Mouse (Mus musculus) adrenal gland, adult (tissue): ENCODE measurements around the gene Cd200r3.

Experiments
- DNase-seq, 2 experiments: peaks; one replicate each; pipeline ENCODE4 v3.0.0; 2022 to 2023; ENCODE audit warnings: low spot score in 1 of 2; ENCODE audit not compliant: inconsistent age in 2 of 2

Gene Cd200r3

DNA sequence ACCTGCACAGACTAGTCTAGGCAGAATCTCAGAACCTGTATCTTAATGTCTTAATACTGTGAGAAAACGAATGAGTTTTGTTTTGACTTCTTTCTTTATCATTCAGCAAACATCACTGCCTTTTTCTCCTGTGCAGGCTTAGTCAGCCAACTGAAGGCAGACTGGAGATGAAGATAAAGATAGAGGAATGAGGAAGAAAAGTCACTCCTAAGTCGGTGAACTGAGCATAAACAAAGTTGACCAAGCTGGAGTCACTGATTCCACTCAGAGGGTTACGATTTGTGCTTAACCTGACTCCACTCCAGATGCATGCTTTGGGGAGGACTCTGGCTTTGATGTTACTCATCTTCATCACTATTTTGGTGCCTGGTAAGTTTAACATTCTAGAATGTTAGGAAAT lies at the start of gene Cd200r3:
Cd200r3 (plus strand) TSS at position 211 of the 400 bp plus-strand sequence.
- DNase-seq, result no peak

DNA sequence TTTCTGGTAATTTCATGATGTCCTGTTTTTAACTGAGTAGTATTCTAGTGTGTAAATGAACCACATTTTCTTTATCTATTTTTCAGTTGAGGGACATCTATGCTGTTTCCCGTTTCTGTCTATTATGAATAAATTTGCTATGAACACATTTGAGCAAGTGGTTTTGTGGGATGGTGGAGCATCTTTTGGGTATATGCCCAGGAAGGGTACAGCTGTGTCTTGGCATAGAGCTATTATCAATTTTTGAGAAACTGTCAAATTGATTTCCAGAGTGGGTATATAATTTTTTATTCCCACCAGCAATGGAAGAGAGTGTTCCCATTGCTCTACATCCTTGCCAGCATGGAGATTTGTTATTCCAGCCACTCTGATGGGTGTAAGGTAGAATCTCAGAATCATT lies 11.5 kb upstream of the Cd200r3 start:
- no peak for DNase-seq

DNA sequence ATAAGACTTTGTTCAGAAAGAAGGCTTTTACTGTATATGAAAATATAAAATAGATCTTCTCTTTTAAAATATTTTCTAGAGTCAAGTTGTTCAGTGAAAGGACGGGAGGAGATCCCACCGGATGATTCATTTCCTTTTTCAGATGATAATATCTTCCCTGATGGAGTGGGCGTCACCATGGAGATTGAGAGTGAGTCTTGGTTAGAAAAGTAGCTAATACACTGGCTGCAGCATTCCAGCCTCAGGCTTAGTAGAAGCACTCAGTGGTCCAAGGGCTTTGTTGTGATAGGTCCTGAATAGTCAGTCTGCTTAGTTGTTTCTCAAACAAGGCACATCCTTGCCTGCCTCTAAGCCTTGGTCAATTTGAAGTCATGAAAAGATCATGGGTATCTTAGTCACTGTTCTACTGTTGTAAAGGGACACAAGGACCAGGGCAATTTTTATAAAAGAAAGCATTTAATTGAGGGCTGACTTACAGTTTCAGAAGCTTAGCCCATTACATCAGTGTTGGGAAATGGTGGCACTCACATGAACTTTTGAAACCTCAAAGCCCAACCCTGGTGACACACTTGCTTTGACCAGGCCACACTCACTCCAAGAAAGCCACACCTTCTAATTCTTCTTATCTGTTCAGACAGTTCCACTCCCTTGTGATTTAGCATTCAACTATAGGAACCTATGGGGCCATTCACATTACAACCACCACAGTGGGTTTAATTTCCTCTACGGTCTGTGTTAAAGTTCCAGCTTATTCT lies 8.1 kb downstream of the Cd200r3 start:
- no peak for DNase-seq

DNA sequence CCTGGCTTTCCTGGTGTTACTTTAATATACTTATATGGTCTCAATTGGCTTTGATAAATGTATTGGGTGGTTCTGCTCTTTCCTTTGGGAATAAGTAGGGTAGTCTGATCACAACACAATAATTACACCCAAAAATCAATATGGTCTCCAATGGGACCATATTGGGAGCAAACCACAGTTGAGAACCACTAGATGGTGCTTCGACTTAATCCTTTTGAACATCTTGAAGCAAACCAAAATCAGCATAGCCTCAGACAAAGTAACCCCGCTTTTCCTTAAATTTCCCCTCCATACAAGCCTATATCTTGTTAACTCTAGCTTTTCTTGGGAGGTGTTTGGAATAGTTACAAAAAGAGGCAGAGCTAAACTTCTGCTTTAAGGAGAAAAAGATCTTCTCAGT lies 18.8 kb downstream of the Cd200r3 start:
- DNase-seq, result no peak

DNA sequence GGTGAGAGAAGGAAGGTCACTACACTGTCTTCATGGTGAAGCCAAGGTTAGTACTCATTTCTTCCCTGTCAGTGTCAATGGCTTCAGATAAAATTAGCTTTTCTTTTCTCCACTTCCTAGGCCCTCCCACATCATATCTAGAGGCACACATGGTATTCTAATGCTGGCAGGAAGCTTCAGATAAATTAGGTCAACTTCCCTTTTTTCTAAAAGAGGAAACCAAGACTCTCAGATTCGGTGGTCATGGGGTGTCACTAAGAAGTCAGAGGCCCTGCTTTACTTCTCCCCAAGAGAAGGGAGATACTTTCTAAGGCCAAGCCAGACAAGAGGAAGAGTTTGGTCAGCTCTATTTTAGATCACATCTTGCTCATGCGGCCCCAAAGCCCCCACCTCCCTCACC lies 19.3 kb downstream of the Cd200r3 start:
- peak in 1 of 2 experiments; percentile 28 for DNase-seq

DNA sequence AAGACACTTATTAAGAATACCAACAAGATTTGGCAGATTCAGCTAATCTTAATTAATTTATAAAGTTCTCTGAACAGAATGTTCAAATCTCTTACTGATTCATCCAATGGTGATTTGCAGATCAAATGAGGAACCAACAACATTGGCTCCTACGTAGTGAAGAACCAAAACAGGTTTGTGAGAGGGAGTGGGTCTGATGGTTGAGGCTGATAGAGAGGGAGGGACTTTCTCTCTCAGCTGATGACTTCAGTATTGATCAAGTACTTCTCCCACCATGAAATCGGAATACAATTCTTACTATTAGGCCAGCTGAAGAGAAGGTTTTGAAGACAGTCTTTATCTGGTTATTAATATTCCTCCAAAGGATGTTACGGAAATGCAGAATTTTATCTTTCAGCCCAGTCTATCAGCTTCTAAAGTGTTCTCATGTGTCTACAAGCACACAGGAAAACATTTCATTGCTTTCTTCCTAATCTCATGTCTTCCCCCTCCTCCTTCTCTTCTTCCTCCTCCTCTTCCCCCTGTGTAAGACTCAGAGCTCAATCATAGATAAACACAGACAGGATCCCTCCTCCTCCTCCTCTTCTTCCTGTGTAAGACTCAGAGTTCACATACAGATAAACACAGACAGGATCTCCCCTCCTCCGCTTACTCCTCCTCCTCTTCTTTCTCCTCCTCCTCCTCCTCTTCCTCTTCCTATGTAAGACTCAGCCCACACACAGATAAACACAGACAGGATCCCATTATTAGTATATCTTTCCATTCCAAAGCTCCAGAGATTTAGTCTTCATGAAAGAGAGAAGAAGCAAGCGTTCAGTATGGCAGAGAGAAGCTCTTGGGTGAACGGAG lies 21.3 kb downstream of the Cd200r3 start:
- DNase-seq, result no peak

DNA sequence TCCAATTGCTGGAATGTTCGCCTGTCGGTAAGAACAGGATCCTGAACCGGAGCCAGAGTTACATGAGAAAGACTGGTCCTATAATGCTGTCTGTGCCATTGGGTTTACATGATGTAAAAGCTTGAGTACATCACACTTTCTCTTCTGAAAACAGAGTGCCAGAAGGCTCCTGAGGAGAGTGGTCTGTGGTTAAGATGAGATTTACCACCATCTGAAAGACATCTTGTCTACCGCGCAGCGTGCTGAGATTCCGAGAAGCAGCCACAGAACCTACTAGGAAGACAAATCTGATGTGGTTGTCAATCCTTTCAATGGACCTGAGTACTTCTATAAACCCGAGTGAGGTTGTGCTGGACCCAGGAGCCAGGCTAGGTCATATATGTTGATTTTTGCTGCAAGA lies 21.9 kb downstream of the Cd200r3 start:
- DNase-seq, result no peak

DNA sequence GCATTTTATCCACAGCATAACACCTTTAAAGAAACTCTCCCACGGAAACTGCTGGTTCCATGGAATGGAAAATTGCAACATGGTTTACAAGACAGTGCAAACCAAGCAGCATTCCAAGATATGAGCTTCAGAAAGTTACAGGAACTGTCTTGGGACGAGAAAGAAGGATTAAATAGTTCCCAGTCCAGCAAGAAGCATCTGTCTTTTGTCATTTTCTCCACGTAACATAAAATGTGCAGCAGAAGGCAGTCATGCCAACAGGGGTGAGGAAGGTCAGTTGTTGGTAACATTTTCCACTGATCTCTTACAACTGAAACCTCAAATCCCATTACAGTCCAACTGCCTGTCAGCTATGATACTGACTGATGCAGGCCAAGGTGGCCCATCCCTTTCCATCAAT lies 22.4 kb downstream of the Cd200r3 start:
- DNase-seq, result no peak

DNA sequence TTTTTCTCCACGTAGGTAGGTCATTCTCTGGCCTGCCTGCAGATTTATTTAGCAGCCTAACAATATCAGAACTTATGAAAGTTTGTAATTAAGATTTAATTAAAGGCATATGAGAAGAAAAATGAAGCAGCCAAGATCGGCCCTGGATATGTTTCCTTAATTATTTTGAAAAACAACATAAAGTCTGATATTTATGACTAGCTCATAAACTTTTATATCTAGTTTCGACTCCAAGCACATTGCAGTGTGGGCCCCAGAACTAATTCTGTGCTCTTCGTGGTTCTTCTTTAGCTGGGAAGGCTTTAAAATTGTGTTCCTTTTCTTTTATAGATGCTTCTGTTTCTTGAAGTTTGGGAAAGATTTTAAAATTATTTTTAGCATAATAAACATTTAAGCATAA lies 23.4 kb downstream of the Cd200r3 start:
- DNase-seq, result no peak

DNA sequence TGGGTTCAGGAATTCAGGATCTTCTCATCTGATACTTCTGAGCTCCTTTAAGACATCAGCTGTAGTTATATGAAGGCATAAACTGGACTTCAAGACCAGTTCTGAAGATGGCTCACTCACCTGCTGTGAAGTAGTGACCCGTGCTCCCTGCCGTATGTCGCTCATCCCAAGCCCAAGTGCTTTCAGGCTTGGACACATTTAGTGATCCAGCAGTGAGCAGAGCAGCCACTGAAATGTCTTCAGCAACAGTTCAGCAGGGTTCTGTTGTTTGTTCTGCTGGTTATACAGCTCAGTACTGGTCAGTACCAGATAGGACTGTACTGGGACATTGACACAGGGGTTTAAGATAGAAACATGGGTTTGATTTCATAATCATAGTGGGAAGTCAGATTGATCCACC lies 24.6 kb downstream of the Cd200r3 start:
- no peak for DNase-seq

DNA sequence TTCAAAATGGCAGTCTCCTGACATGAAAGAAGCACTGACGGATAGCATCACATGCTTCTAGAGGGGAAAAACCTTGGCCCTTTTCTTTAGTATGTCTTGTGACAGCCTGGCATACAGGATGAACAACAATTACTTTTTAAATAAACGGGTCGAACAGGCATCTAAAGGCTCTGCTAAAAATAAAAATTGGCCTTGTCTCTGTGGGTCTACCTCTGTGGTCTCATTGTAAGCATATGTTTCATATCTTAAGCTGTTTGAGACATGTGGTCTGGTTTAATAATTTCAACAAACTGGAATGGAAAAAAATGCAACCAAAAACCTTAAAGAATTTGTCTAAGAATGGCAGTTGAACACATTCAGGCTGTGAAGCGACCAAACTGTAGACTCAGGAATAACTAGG lies 27.4 kb downstream of the Cd200r3 start:
- no peak for DNase-seq

DNA sequence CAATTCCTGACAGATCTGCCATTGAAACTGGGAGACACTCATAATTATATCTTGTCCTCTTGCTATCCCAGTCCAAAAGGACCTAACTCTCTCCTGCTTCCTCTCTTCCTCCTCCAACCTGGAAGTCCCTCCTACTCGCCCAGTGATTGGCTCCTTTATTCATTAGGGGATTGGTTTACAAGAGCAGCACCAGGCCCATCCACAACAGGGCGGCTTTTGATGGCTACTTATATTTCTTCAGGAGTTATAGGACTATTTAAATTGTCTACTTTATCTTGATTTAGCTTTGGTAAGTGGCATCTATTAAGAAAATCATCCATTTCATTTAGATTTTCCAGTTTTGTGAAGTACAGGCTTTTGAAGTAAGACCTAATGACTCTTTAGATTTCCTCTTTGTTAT lies 30.6 kb downstream of the Cd200r3 start:
- no peak for DNase-seq

DNA sequence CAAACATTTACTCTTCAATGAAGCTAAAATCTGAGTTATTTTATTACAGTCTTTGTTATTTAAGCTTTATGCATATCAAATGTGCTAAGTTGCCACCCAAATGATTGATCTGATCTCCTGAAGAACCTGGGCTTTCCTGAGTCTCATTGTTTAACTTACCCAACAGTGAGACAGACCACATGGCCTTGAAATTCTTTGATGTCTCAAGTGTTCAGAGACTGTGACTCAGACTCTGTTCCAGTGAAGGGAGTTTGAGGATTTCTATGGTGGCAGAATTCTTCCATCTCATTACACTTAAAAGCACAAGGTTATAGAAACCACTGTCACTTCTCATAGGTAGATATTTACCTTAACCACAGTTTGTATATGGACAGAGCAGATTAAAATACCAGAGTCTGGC lies 32.6 kb downstream of the Cd200r3 start:
- DNase-seq, result no peak

DNA sequence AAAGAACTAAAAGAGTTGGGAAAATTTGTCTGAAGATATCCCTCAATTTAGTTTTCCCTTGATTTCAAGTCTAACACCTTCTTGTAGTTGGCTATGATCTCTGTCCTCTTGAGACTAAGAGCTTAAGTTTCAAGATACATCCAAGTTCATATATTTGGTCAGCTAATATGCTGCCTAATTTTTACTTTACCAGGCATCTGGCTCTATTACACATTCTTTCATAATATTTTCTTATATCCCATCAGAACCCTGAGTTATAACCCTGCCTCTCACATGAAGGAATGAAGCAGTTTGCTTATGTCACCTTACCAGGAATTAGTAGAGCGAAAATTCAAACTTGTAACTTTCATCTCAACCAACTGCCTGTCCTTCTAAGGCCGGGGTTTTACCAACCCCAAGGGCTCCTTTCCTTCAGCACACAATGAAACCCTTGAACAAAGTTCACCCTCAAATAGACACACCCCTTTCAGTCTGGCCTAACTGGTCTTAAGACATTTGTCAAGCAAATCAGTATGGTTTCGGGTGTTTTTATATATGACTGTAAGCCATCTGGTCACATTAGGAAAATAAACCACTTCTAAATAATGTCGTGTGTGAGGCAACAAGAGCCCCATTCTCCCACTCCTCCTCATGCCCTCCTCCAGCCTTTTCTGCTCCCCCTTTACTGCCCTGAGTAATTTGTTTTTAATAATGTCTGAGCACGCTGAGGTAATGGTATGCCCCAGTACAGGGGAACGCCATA lies 33.6 kb downstream of the Cd200r3 start:
- DNase-seq, result no peak

DNA sequence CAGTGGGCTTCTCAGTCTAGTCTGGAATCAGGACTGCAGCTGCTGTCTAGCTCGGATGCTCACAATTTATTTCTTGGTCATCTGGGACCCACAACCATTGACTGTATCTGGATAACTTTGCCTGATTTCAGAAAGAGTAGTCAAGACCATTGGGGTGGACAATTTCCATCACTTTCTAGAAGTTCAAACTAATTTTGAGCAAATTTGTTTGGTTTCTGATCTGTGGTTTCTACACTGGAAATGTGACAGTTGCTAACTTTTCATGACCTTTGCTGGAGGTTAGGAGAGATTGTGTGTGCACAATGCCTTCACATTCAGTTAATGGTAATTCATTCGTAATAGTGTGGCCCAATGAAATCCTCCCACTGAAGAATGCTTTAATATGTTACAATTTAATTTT lies 34.7 kb downstream of the Cd200r3 start:
- DNase-seq, result no peak

DNA sequence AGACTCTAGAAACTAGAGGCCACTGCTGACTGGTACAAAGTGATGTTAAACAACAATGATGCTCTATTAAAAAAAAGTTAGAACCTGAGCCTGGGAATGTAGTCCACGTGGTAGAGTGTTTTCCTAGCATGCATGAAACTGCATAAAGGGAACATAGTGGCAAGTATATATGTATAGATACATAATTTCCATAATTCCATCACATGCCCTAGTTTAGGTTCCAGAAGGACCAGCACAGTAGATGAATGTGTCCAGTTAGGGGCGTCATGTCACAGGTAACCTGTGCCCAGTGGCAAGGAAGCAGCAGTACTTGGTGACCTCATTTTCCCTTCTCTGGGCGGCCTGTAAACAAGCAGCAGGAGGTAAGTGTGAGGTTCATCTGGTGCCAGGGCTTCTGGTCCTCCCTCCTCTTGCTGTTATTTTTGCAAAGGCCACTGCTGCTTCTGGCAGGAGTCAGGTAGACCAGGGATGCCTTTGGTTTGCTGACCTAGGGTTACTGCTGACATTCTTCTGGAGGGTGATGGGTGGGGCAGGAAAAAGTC lies 35.9 kb downstream of the Cd200r3 start:
- no peak for DNase-seq

DNA sequence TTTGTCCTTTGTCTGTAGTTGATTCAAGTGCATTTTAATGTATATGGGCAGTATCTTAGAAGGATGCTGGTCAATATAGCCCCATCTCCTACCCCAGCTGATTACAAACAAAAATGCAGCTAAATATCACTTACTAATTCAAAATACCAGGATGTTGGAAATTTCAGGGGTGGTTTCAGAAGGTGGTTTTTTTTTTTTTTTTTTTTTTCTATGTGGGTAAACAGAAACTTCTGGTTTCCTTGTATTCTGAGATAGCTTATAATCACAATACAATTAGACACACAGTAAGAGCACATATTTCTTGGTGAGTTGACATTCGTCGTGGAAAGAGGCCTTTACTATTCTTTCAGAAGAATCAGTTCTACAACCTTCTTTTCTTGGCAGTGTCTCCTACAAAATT lies 39.5 kb downstream of the Cd200r3 start:
- no peak for DNase-seq

DNA sequence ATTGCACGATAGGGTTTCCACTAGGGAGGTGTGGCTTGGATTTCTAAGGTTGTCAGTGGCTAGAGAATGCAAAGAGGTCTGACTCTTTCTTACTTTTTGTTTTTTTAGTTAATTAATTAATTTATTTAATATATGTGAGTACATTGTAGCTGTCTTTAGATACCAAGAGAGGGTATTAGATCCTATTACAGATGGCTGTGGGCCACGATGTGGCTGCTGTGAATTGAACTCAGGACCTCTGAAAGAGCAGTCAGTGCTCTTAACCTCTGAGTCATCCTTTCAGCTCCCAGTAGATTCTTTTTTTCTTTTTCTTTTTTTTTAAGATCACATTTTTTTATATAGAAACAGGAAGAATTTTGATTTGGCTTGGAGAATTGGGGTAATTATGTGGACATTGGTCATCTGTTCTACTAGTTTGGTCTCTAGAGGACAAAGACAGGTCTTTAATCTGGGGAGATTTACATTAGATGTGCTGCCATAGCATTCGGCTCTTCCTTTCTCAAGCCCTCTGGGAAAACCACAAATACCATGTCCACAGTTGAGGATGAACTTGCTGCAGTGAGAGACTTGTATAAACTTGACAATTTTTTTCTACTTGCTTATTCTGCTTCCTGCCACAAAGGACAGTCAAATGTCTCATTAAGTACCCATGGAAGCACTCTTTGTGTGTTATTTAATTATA lies 40.0 kb downstream of the Cd200r3 start:
- DNase-seq, result no peak

DNA sequence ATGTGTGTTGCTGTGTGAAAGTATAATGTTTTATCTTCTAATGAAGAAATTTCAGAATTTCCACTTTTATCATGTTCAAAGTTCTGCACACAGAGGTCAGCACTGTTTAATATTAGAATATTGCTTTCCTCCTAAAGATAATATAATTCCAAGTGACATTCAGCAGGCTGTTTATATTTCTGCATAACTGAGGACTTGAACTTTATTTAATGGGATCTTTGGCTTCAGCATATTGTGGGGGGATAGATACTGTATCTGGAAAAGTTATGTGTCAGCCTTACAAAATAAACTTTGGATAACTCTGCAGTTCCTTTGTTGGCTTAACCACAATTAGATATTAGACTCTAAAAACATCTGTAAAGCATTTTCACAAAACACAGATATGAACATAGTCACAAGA lies 40.6 kb downstream of the Cd200r3 start:
- no peak for DNase-seq

DNA sequence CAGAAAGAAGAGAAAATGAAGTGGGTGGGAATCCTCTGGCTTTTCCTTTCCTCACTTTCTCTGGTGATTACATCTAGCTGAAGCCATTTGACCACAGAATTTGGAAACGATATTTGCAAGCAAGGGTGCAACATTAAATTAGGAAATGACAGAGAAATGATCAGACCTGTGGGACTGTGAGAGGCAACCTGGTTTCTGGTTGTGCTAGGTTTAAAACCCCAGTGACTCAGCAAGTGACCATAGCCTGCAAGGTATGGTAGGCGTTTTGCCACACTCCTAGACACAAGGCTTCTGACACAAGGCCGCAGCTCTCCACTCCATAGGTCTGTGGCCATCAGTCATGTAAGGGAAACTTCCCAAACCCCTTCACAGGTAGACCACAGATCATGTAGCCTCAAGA lies 41.4 kb downstream of the Cd200r3 start:
- no peak for DNase-seq

DNA sequence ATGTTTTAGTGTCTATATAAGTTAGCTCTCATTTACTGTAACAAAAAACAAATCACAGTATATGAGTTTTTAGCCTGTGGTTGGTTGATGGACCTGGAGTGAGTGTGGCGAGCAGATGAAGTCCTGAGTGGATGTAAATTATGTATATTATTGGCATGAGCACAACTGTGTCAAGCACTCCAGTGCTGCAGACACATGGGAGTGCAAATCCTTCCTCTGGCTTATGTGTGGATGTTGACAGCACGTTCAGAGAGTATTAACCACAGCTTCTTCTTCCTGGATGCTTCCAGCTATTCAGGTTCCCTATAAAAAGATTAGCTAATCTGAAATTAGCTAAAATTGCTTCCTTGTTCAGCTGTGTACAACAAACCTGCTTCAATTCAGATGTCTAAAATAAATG lies 42.6 kb downstream of the Cd200r3 start:
- no peak for DNase-seq
